Mouse (Mus musculus): ENCODE data around the gene Plcb2. TPM values are rescaled to one million over a fixed set of nuclear protein-coding genes. Genes with fewer than 3 reads are reported as not detected.

Plcb2 gene
- polyA plus RNA-seq, 1 experiment from 2014 or later, result 0.36 TPM

- Histone ChIP-seq H3K27ac (0 out of 2 replicates have a peak overlapping the region, but pooled peaks have one; percentile 56), H3K27me3 (ENCODE audit: low read depth, poor library complexity, severe bottlenecking) (peaks cover 74% of the 10 kb centered on the region), H3K4me3 (no peak overlapping the region), H3K4me1 (peaks cover 16% of the 10 kb centered on the region), H3K9me3 (replicated peaks) (no peaks in the 10 kb centered on the region), H3K36me3 (no peaks in the 10 kb centered on the region)
- DNase-seq (ENCODE audit: low spot score), result no peak
- WGBS, result 44% methylated on average over 4 of the region's 4 CpGs
Observed at GRCm38 (mm10) chr2:118729194-118729593, 956 bp upstream of the Plcb2 start.

DNA sequence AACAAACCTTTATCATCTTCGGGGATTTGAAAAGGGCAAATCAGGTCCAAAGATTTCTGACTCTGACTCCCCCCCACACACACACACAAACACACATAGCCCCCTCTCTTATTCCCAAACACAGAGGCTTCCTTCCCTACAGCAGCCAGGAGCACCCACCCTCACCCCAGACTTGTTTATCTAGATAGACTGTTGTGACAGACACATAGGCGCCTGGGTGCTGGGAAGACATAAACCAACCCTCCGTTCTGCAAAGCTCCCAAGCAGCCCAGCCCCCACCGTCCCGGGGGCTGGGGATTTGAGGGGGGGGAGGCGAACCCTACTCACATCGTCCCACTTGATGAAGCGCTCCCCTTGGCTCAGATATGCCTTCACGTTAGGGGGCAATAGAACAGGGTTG is 327 bp downstream of the Plcb2 start:
- WGBS, result 18% methylated on average over 9 of the region's 9 CpGs
- Histone ChIP-seq H3K9me3 (replicated peaks) (no peaks in the 10 kb centered on the region), H3K27ac (peak overlapping the region; percentile 56; the same call in 1 of the 2 replicates), H3K4me1 (peaks cover 19% of the 10 kb centered on the region), H3K4me3 (peak overlapping the region; percentile 16; the same call in 1 of the 2 replicates), H3K36me3 (no peaks in the 10 kb centered on the region), H3K27me3 (ENCODE audit: low read depth, poor library complexity, severe bottlenecking) (peaks cover 82% of the 10 kb centered on the region)
- DNase-seq (ENCODE audit: low spot score), result no peak

DNA sequence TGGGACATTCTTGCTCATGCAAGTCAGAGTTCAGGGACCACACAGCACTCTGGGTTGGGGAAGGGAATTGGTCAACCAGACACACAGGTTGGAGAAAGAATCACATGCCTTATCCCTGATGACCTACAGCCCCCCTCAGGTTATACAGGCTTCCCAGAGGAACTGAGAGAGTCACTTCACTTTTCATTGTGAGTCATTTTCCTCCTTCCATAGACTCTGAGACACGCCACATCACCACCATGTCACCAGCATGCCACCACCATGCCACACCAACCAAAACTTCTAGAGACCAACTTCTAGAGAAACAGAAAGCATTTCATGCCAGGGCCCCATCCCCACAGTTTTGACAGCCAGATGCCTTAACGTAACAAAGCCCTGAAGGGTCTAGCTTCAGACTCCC is 1.4 kb downstream of the Plcb2 start:
- Histone ChIP-seq H3K4me3 (no peak overlapping the region), H3K27me3 (ENCODE audit: low read depth, poor library complexity, severe bottlenecking) (peaks cover 85% of the 10 kb centered on the region), H3K36me3 (no peaks in the 10 kb centered on the region), H3K9me3 (replicated peaks) (no peaks in the 10 kb centered on the region), H3K27ac (no peak overlapping the region), H3K4me1 (peaks cover 23% of the 10 kb centered on the region)
- no peak for DNase-seq (ENCODE audit: low spot score)
- 90% methylated on average over 2 of the region's 2 CpGs for WGBS

DNA sequence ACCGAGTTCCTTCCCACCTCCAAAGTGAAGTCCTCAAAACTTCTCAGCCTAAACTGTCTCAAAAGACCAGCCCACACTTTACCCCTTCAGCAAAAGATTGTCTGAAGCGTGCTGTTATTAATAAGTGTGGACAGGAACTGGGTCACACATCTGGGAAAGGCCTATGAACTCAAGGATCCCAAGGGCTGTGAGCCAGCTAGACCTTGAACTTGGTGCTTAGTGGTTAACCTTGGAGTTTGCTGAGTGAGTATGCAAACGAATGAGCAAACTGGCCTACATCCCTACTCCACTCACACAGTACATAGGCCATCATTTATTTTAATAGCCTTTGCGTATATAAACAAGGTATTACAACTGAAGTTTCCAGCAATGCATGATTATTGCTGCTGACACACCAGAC is 2.7 kb downstream of the Plcb2 start:
- DNase-seq (ENCODE audit: low spot score), result no peak
- WGBS, result 87% methylated on average over 4 of the region's 4 CpGs
- H3K36me3 ChIP-seq, result no peaks in the 10 kb centered on the region
- peaks cover 23% of the 10 kb centered on the region for H3K4me1 ChIP-seq
- no peaks in the 10 kb centered on the region for H3K9me3 ChIP-seq (replicated peaks)
- no peak overlapping the region for H3K4me3 ChIP-seq
- H3K27ac ChIP-seq, result no peak overlapping the region
- peaks cover 72% of the 10 kb centered on the region for H3K27me3 ChIP-seq (ENCODE audit: low read depth, poor library complexity, severe bottlenecking)

DNA sequence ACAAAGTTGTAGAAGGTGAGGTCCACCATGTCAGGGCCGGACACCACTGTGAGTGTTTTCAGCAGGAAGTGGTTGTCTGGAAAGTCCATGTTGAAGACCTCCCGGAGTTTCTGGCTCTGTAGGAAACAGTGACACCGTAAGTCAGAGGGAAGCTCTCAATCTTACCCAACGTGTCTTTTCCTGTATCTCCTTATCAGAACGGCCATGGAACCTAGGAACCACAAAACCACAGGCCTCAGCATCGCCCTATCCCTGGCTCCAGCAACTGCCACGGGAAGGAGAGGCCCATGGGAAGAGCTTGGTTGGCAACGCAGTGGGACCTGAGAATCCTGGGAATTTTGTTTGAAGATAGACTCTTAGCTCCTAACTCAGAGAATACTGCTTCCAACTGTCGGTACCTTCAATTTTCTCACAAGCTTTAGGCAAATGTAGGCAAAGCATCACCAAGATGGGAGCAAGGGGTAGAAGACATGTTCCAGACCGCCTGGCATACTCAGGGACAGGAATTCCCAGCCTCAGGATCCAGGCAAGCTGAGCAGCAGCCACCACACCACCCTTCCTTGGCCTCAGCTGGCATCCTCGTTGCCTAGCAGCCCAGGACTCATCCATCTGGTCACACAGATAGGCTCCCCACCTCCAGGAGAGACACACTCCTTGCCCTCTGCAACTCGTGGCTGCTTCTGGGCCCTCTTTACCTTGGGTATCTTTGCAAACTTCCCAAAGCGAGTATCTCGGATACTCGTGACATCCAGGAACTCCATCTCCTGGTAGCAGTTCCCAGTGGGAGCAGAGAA is 4.3 kb downstream of the Plcb2 start:
- no peaks in the 10 kb centered on the region for H3K36me3 ChIP-seq
- 82% methylated on average over 15 of the region's 15 CpGs for WGBS
- no peak overlapping the region for H3K27ac ChIP-seq
- H3K27me3 ChIP-seq (ENCODE audit: low read depth, poor library complexity, severe bottlenecking), result peaks cover 70% of the 10 kb centered on the region
- H3K4me1 ChIP-seq, result peaks cover 18% of the 10 kb centered on the region
- no peak overlapping the region for H3K4me3 ChIP-seq
- DNase-seq (ENCODE audit: low spot score), result no peak
- H3K9me3 ChIP-seq (replicated peaks), result no peaks in the 10 kb centered on the region

DNA sequence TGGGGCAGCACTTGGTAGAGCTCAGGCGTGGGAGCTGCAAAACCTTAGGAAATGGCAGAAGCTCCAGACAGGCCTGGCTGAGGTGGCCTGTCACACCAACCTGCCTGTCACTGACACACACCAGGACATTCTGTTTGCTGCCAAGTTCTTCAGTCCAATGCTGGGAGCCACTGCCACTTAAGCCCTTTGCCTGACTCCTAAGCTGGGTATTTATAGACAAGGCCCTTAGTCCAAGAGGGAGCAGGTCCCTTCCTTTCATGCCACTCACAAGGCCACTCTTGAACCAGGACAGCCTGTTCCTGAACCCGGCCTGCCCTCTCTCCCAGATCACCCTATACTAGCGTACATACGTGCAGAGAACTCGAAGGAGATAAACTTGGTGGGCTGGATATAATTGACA is 11.6 kb downstream of the Plcb2 start:
- Histone ChIP-seq H3K27ac (no peak overlapping the region), H3K4me3 (no peak overlapping the region), H3K9me3 (replicated peaks) (no peaks in the 10 kb centered on the region), H3K36me3 (no peaks in the 10 kb centered on the region), H3K27me3 (ENCODE audit: low read depth, poor library complexity, severe bottlenecking) (peaks cover 74% of the 10 kb centered on the region), H3K4me1 (peaks cover 10% of the 10 kb centered on the region; the same call in 1 of the 2 replicates)
- WGBS, result 89% methylated on average over 5 of the region's 5 CpGs
- no peak for DNase-seq (ENCODE audit: low spot score)

- 48% methylated on average over 4 of the region's 4 CpGs for WGBS
- Histone ChIP-seq H3K4me1 (peaks cover 32% of the 10 kb centered on the region), H3K27ac (no peak overlapping the region), H3K4me3 (no peak overlapping the region), H3K36me3 (no peaks in the 10 kb centered on the region), H3K9me3 (replicated peaks) (no peaks in the 10 kb centered on the region), H3K27me3 (ENCODE audit: low read depth, poor library complexity, severe bottlenecking) (peaks cover 88% of the 10 kb centered on the region)
- DNase-seq (ENCODE audit: low spot score), result no peak
Observed at GRCm38 (mm10) chr2:118714230-118714629, 14.0 kb downstream of the Plcb2 start.

DNA sequence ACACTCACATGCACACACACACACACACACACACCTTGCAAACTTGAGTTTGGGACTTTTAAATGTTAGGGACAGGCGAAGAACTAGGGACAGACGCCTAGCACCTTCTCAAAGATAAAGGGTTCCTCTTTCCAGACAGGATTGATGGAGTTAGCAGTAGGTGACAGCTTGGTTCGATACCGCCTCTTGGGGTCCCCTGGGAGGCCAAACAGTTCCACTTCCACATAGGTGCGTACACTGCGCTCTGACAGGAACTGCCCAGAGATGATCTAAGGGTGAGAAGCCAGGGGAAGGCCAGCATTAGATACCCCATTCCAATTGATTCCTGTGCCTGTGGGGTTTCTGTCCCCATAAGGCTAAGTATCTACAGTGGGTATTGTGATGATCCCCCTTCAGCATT is 14.6 kb downstream of the Plcb2 start:
- Histone ChIP-seq H3K4me1 (peaks cover 34% of the 10 kb centered on the region), H3K9me3 (replicated peaks) (no peaks in the 10 kb centered on the region), H3K4me3 (no peak overlapping the region), H3K36me3 (no peaks in the 10 kb centered on the region), H3K27ac (no peak overlapping the region), H3K27me3 (ENCODE audit: low read depth, poor library complexity, severe bottlenecking) (peaks cover 89% of the 10 kb centered on the region)
- 85% methylated on average over 6 of the region's 6 CpGs for WGBS
- no peak for DNase-seq (ENCODE audit: low spot score)

DNA sequence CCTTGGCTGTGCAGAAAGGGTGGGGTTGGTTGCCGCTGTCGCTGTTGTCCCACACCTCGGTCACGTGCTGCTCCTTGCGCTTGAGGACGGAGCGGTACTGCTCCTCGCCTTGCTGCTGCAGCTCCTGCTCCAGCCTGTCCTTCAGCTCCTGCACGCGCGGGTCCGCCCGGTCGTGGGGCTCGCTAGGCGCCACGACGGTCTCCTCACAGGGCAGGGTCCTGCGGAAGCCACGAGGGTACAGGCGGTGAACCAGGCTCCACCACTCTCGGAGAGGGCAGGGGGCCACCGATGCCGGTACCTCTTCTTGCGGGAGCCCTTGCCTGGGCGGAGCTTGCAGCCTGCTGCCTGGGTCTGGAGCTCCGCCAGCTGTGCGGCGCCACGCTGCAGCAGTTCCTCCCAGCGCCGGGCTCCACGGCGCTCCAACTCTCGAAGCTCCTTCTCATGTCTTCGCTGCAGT is 17.2 kb downstream of the Plcb2 start:
- no peaks in the 10 kb centered on the region for H3K36me3 ChIP-seq
- peak overlapping the region; percentile 54 for H3K4me3 ChIP-seq
- no peaks in the 10 kb centered on the region for H3K9me3 ChIP-seq (replicated peaks)
- peaks cover 100% of the 10 kb centered on the region for H3K27me3 ChIP-seq (ENCODE audit: low read depth, poor library complexity, severe bottlenecking)
- WGBS, result under 1% methylated on average over 36 of the region's 36 CpGs
- H3K27ac ChIP-seq, result peak overlapping the region; percentile 54
- peaks cover 44% of the 10 kb centered on the region for H3K4me1 ChIP-seq
- peak; percentile 77 for DNase-seq (ENCODE audit: low spot score)

DNA sequence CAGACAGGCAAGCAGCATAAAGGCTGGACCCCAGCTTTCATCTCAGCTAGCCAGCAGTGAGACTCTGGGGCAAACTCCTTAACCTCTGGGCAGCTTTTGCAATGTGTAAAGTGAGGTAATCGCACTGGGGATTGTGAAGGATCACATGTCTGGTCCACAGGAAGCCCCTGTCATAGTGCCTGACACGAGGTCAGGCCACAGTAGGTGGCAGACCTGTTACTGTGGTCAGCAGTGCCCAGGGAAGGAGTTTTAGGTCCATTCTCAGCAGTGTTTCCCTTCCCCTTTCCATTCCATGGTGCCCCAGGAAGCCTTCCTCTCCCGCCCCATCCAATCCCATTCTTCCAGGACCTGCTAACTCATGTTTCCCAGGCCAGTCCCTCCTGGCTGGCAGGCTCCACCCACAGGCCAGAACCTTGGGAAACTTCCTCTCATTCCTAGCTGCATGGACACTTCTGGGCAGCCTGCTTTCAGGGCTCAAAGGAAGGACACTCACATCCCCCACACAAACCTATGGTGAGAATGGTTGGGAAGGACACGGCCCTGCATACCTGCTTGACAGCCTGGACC is 18.5 kb downstream of the Plcb2 start:
- Histone ChIP-seq H3K27me3 (ENCODE audit: low read depth, poor library complexity, severe bottlenecking) (peaks cover 100% of the 10 kb centered on the region), H3K27ac (no peak overlapping the region), H3K9me3 (replicated peaks) (no peaks in the 10 kb centered on the region), H3K4me1 (peaks cover 41% of the 10 kb centered on the region), H3K4me3 (no peak overlapping the region), H3K36me3 (no peaks in the 10 kb centered on the region)
- WGBS, result 37% methylated on average over 4 of the region's 4 CpGs
- no peak for DNase-seq (ENCODE audit: low spot score)

- WGBS, result 81% methylated on average over 4 of the region's 4 CpGs
- DNase-seq (ENCODE audit: low spot score), result no peak
- H3K36me3 ChIP-seq, result no peaks in the 10 kb centered on the region
- no peak overlapping the region for H3K4me3 ChIP-seq
- H3K4me1 ChIP-seq, result peaks cover 46% of the 10 kb centered on the region
- no peaks in the 10 kb centered on the region for H3K9me3 ChIP-seq (replicated peaks)
- H3K27me3 ChIP-seq (ENCODE audit: low read depth, poor library complexity, severe bottlenecking), result peaks cover 100% of the 10 kb centered on the region
- no peak overlapping the region for H3K27ac ChIP-seq
Observed at GRCm38 (mm10) chr2:118708472-118708871, 19.8 kb downstream of the Plcb2 start.

GRCm38 (mm10) chr2:118706436-118706835 is 21.8 kb downstream of the Plcb2 start:
- no peaks in the 10 kb centered on the region for H3K9me3 ChIP-seq (replicated peaks)
- H3K27me3 ChIP-seq (ENCODE audit: low read depth, poor library complexity, severe bottlenecking), result peaks cover 100% of the 10 kb centered on the region
- no peak overlapping the region for H3K27ac ChIP-seq
- no peak for DNase-seq (ENCODE audit: low spot score)
- H3K4me1 ChIP-seq, result peaks cover 56% of the 10 kb centered on the region
- no peaks in the 10 kb centered on the region for H3K36me3 ChIP-seq
- WGBS, result 6% methylated on average over 6 of the region's 6 CpGs
- H3K4me3 ChIP-seq, result 0 out of 2 replicates have a peak overlapping the region, but pooled peaks have one; percentile 7

GRCm38 (mm10) chr2:118703913-118704730 is 24.1 kb downstream of the Plcb2 start, which contains the start of gene Ankrd63:
Ankrd63 (minus strand) TSS chr2:118703963.
- H3K36me3 ChIP-seq, result no peaks in the 10 kb centered on the region
- WGBS, result 2% methylated on average over 50 of the region's 50 CpGs
- no peaks in the 10 kb centered on the region for H3K9me3 ChIP-seq (replicated peaks)
- peak within 1 kb of the TSS; percentile 47 for H3K27ac ChIP-seq
- peaks cover 47% of the 10 kb centered on the region for H3K4me1 ChIP-seq
- DNase-seq (ENCODE audit: low spot score), result no peak
- peaks cover 100% of the 10 kb centered on the region for H3K27me3 ChIP-seq (ENCODE audit: low read depth, poor library complexity, severe bottlenecking)
- H3K4me3 ChIP-seq, result peak within 1 kb of the TSS; percentile 50
